In the genomic region with DNA sequence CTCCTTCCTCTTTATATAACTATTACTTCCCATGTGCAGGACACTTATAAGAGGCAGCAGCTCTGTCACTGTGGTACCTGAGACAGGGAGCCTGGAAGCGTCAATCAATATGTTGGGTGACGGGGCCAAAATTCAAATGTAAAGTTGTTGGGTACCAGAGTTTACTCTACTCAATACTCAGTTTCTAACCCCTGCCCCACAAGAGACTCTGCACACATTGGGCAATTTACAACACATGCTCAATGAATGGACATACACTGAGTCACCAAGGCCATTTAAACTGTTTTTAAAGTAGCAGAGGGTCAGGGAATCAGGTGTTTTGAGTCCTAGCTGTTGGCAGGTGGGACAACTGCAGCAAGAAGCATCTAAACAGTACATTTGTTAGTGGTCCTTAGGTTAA, we compare ENCODE assay signal across 33 mouse cellular contexts.
"Had no signal": no experiment of that assay in that cellular context is flagged by ENCODE, and none has a peak within 500 bp of the region (broad histone marks: within the 10 kb centered on the region; RNA-seq: fewer than 3 reads in every experiment).

No protein-coding gene starts in this region.

- ATAC-seq: hindbrain, postnatal 0 days; inflammation-experienced regulatory T-cells, adult 6 months; intestine, embryonic 15.5 days; intestine, embryonic 16.5 days; intestine, postnatal 0 days had no signal

- H3K4me2 ChIP-seq: heart, embryonic 11.5 days; heart, embryonic 12.5 days; heart, embryonic 13.5 days; heart, embryonic 15.5 days; hindbrain, embryonic 12.5 days; hindbrain, embryonic 13.5 days; hindbrain, embryonic 14.5 days; hindbrain, embryonic 15.5 days; intestine, embryonic 15.5 days; kidney, embryonic 15.5 days had no signal

- H3K27ac ChIP-seq: heart, adult 2 months; heart, embryonic 10.5 days; heart, embryonic 13.5 days; heart, embryonic 15.5 days; hindbrain, embryonic 10.5 days; hindbrain, embryonic 12.5 days; hindbrain, embryonic 13.5 days; hindbrain, embryonic 14.5 days; hindbrain, embryonic 15.5 days; hindbrain, postnatal 0 days; intestine, embryonic 15.5 days; kidney, embryonic 15.5 days; kidney, postnatal 0 days; layer of hippocampus, adult 2 months had no signal

- H3K9me3 ChIP-seq: heart, embryonic 10.5 days; heart, embryonic 12.5 days; heart, embryonic 13.5 days; heart, embryonic 15.5 days; hindbrain, embryonic 10.5 days; hindbrain, embryonic 12.5 days; hindbrain, embryonic 13.5 days; hindbrain, embryonic 15.5 days; intestine, embryonic 15.5 days; kidney, embryonic 15.5 days had no signal

- H3K27me3 ChIP-seq: heart, embryonic 12.5 days; heart, embryonic 13.5 days; heart, embryonic 15.5 days; hindbrain, embryonic 12.5 days; hindbrain, embryonic 15.5 days; intestine, embryonic 15.5 days; kidney, embryonic 15.5 days had no signal

- H3K9ac ChIP-seq: heart, embryonic 12.5 days; heart, embryonic 13.5 days; heart, embryonic 15.5 days; hindbrain, embryonic 12.5 days; hindbrain, embryonic 13.5 days; hindbrain, embryonic 14.5 days; hindbrain, embryonic 15.5 days; intestine, embryonic 15.5 days; kidney, embryonic 15.5 days had no signal

- DNase-seq: heart, adult 2 months; heart, postnatal 10 days; heart, postnatal 14 days; heart, postnatal 36 days; heart, postnatal 4 days; kidney, adult 11 months; kidney, adult 18-20 months; kidney, adult 2 months; kidney, adult 8-10 months; kidney, adult 9 months; kidney, postnatal 10 days; kidney, postnatal 14 days; kidney, postnatal 25 days; kidney, postnatal 36 days; kidney, postnatal 4 days had no signal

- H3K36me3 ChIP-seq: heart, embryonic 10.5 days; heart, embryonic 12.5 days; heart, embryonic 13.5 days; heart, embryonic 15.5 days; hindbrain, embryonic 10.5 days; hindbrain, embryonic 12.5 days; hindbrain, embryonic 13.5 days; hindbrain, embryonic 15.5 days; intestine, embryonic 15.5 days; kidney, embryonic 15.5 days had no signal

- H3K4me1 ChIP-seq: hindbrain, embryonic 10.5 days; hindbrain, embryonic 12.5 days; hindbrain, embryonic 13.5 days; intestine, embryonic 15.5 days; kidney, embryonic 15.5 days had no signal

- H3K4me3 ChIP-seq: heart, adult 2 months; heart, embryonic 10.5 days; heart, embryonic 12.5 days; heart, embryonic 13.5 days; heart, embryonic 15.5 days; hindbrain, embryonic 10.5 days; hindbrain, embryonic 12.5 days; hindbrain, embryonic 13.5 days; hindbrain, embryonic 15.5 days; intestine, embryonic 15.5 days; kidney, embryonic 15.5 days; layer of hippocampus, adult 2 months had no signal
